Mouse (Mus musculus): ENCODE data around the gene Spdef.

Spdef gene

GRCm38 (mm10) chr17:27728770-27729169, at the start of gene Spdef:
TSS of gene Spdef (minus strand) at chr17:27728955.
- DNase-seq (ENCODE audit: low spot score): no peak

GRCm38 (mm10) chr17:27777823-27778222, 49.1 kb upstream of the Spdef start:
- peak; percentile 63 for DNase-seq (ENCODE audit: low spot score)

DNA sequence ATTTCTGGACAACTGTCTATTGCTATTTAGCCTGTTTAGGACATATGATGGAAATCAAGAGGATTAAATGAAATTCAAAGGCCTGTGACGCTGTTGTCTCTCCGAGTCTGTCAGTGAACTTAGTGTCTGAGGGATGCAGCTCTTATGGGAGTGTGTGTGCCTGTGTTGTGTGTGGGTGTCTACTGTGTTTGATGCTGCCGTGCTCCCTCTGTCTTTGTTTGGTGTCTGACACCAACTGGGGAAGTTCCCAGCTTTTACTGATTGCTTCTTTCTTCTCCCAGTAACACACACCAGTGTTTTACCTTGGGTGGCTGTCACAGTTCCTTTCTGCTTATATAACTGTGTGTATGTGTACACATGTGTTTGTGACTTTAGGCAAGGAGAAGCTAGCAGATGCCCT, 45.4 kb upstream of the Spdef start:
- no peak for DNase-seq (ENCODE audit: low spot score)

DNA sequence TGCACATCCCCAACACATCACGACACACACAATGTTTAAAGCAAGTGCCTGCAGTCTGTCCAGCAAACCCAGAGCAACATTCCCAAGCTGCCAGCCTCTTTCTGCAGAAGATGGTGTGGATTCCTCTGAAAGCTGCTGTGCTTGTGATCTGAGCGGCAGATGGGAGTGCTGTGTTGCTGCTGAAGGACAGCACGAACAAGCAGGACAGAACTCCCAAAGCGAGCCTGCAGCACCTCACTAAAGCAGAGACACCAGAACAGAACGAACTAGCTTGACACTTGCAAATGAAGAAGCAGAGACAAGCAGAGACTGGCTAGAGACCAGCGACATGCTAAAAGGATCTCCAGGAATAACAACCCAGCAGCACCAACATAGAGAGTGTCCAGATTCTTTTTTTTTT, 42.9 kb upstream of the Spdef start:
- DNase-seq (ENCODE audit: low spot score): no peak

DNA sequence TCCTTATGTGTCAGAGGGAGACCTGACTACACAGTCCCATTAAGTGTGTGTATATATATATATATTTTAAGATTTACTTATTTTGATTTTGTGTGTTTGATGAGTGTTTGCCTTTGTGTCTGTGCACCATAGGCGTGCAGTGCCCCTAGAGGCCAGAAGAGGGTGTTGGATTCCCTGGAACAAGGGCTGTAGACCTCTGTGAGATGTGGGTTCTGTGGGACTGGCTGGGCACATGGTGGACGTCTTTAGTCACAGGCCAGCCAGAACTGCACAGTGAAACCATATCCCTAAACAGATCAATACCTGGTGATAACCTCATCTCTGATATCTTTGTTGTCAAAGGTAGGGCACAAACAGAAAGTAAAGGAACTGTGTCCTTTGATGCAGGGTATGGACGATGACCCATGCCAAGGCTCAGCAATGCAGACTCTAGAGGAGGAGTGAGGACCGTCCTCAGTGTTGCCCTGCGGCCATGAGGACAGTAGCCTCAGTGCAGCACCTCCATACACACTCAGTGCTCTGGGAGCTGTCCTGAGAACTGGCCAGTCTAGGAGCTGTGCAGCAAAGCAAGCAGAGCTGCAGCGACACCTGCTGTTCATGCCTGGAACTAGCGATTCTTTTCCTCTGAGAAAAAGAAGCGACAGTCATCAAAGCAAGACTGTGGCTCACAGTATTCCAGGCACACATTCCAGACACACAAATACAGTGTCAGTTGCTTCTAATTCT, 40.2 kb upstream of the Spdef start:
- peak; percentile 58 for DNase-seq (ENCODE audit: low spot score)

- no peak for DNase-seq (ENCODE audit: low spot score)
Observed at GRCm38 (mm10) chr17:27767543-27767942, 38.8 kb upstream of the Spdef start.

- DNase-seq (ENCODE audit: low spot score): no peak
Observed at GRCm38 (mm10) chr17:27767120-27767519, 38.4 kb upstream of the Spdef start.

DNA sequence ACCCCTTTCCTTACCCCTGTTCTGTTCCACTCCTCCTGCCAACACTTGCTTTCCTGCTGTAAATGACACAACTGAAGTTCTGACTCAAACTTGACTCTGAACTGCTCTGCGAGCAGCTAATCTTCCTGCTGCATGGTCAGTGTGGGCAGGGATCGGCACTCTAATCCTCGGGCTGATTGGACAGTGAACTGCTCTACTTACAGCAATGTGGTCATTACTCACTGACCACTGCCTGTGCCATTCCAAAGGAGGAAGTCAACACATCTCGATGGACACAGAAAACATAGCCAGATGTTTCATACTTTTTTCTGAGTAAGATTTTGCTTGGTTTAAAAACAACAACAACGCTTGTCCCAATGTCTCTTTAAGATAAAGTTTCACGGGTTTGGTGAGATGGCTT, 36.3 kb upstream of the Spdef start:
- no peak for DNase-seq (ENCODE audit: low spot score)

DNA sequence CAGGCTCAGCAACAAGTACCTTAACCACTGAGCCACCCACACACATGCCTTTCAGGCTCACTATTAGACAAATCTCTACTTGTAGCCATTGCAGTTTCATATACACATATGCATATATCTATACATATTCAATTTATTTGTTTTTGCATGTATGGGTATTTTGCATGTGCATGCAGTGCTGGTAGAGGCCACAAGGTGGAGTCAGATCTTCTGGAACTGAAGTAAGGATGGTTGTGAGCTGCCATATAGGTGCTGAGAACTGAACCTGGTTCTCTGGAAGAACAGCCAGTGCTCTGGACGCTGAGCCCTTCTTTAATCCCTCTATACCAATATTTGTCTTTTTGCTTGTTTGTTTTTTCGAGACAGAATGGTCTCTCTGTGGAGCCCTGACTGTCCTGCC, 35.7 kb upstream of the Spdef start:
- no peak for DNase-seq (ENCODE audit: low spot score)

DNA sequence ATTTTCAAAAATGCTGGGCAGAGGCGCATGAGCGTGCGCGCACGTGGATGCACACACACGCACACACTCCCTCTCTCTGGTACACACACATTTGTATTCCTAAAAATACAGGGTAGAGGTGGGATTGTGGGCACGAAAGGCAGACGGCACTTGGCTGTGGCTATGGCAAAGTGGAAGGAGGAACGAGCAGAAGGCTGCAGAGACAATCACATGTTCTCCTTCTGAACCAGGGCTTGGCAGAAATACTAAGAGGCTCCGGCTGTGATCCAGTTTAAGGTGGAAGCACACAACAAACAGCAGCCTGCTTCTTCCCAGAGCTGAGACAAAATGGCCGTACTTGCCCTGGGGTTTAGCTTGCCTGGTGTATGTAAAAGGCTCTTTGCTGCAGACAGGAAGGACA, 34.1 kb upstream of the Spdef start:
- no peak for DNase-seq (ENCODE audit: low spot score)

DNA sequence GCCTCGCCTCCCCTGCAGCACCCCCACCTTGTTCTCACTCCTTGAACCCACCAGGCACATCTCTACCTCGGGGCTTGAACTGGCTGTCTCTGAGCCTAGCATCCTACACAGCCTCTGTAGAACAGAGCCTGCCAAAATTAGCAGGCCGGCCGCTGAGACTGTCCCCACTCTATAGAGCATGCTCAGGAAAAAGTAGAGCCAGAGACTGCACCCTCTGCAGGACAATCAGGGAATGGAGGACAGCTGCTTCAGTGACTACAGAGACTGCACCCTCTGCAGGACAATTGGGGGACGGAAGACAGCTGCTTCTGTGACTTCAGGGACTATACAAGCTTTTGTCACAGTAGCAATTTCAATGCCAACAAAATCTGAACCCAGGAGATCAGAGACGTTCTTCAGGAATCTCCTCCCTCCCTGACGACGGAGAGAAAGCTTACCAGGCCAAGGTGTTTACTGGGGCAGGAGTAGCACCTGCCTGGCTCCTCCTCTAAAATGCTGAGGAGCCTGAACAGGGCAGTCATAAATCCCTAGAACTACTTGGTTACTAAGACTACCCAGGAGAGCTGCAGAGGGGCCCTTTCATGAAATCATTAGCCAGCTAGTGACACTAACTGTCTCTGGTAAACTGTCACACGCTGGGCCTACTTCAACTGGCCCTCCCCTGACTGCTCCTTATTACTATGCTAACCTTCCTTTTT, 33.0 kb upstream of the Spdef start:
- DNase-seq (ENCODE audit: low spot score): peak; percentile 21

- DNase-seq (ENCODE audit: low spot score): no peak
Observed at GRCm38 (mm10) chr17:27760169-27760568, 31.4 kb upstream of the Spdef start.

GRCm38 (mm10) chr17:27751314-27752202, 22.8 kb upstream of the Spdef start:
- no peak for DNase-seq (ENCODE audit: low spot score)

GRCm38 (mm10) chr17:27750451-27750942, 21.7 kb upstream of the Spdef start:
- DNase-seq (ENCODE audit: low spot score): no peak

- DNase-seq (ENCODE audit: low spot score): no peak
Observed at GRCm38 (mm10) chr17:27748123-27748522, 19.4 kb upstream of the Spdef start.

DNA sequence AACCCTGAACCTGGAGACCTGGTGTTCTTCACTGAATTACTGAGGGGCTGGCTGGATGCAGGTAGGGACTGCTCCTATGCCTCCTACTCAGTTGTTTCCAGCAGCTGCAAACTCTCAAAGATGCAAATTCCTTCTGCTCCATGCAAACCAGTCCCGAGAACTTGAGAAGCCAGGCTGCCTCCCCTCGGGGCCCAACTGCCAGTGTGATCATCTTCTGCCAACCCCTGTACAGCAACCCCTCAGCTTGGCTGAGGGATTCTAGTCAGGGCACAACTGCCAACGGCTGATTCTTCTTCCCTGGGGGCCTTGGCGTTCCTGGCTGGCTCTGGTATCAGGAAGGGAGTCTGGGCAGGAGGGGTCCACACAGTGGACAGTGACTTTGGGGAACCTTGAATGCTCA, 17.7 kb upstream of the Spdef start:
- DNase-seq (ENCODE audit: low spot score): no peak

DNA sequence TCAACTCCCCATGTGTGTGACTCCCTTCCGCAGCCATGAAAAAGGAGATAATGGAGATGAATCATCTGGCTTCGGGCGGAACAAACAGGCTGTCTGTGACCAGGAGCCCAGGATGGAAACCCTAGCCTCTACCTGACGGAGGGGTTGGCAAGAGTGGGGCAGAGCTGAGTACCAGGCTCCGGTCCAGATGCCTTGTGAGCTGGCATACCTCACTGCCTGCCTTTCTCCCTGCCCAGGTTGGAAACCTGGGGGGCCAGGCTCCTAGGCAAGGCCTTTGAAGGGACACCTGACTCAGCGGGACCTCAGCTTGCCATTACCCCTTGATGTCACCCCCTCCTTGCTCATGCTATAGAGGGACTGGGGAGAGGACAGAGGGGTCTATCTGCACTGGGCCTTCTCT, 12.2 kb upstream of the Spdef start:
- no peak for DNase-seq (ENCODE audit: low spot score)

DNA sequence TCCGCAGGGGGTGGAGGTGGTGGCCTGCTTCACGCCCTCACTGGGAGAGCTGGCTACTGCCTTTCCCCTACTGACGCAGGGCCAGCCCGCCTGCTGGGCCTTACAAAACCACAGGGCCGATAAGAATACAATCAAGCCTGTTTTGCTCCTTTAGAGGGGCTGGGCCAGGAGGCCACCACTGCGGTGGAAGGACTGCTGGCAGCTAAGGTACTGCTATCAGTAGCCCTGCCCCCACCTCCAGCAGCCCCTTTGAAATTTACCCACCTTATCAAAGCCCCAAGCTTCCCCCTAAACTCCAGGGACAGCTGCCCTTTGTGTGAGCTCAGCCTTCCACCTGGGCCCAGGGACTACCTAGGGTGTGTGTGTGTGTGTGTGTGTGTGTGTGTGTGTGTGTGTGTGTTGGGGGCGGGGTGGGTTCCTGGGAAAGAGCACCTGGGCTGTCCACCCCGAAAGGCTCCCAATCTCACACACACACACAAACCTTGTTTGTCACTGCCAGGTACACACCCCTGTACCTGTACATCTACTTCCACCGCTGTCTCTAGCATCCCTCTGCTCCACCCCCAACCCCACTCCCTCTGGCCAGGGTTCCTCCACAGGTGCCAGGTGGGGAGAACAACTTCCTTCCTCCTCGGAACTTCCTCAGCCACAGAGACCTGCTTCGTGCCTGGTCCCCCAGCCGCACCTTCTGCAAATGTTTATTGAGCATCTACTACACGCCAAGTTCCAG, 5.8 kb upstream of the Spdef start:
- DNase-seq (ENCODE audit: low spot score): no peak

DNA sequence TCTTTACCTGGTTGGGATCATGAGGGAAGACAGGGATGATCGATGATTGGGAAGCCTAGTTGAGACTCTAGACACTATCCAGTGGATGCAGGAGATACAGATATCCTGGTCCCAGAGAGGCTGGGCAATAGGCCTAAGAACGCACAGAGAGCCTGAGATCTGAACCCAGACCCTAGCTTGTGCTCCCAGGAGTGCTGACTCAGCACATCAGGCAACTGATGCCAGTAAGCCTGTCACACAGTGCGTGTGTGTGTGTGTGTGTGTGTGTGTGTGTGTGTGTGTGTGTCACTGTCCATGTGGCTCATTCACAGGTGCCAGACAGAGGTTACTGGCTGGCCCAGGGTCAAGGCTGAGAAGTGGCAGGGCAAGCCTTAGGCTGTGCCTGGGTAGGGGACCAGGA, 3.9 kb upstream of the Spdef start:
- no peak for DNase-seq (ENCODE audit: low spot score)

- no peak for DNase-seq (ENCODE audit: low spot score)
Observed at GRCm38 (mm10) chr17:27732152-27732551, 3.4 kb upstream of the Spdef start.

DNA sequence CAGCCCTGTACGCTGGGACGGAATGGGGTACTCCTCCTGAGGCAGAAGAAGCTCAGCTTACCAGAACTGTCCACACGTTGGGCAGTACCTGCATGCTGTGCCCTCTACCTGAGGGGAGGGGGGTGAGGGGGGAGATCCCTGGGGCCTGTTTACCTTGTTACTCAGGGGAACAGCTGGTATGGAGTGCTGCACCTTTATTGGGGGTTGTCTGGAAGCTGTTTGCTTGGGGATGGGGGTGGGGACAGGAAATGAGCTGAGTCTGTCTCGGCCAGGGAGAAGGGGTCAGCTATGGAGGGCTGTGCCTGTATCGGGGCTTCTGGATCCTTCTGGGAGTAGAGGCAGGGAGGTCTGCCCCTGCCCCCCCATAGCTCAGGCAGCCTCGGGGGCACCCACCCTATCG, 2.2 kb downstream of the Spdef start:
- no peak for DNase-seq (ENCODE audit: low spot score)

DNA sequence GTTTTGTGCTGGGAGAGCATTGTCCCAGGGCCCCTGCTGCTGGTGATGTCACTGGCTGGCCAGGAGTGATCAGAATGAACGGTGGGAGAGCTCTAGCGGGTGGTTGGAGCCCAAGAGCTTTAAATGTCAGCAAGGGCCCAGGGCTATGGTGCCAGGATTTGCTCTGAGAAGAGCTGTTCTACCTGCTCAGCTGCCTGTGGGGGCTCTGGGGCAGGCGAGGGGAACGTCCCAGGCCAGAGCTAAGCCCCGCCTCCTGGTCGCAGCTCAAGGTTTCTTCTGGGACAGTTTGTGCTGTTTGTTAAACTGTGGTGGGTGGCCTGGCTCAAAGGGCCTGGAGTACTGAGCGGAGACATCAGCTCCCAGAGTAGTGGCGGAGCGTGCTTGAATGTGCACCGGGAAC, 3.3 kb downstream of the Spdef start:
- DNase-seq (ENCODE audit: low spot score): no peak

Measured in spleen, adult 12 weeks (tissue).